11 mouse cellular contexts compared by ENCODE assay signal in the genomic region with DNA sequence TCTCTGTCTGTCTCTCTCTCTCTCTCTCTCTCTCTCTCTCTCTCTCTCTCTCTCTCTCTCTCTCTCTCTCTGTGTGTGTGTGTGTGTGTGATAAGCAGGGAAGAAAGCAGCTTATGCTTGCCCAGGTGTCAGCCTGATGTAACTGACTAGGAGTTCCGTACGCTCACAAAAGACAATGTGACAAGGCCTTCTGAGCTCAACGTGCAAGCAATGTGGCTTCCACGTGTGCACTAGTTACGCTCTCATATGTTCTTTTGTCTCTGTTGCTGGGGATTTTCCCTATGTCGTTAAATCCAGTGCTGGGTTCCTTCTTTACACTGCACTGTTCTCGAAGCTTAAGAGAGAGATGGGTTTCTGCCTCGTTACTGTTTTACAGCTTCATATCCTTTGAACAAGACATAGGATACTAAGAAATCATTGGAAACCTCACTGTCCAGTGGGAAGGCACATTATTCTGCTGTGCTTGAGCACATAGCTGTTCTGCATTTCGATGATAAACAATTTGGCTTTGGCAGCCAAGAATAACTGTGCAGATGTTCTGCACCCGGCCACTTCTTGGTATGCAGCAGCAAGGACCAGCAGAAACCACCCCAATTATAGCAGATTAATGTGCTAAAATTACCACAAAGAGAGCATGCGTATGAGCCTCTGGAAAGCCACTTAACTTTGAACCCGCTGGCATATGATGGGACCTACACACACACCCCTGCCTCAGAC.
DNase-seq lines count a peak whose midpoint lies in the region; ATAC-seq and TF ChIP-seq lines count a peak whose summit lies in the region.
"Had no signal": no experiment of that assay in that cellular context is flagged by ENCODE, and none has a peak within 500 bp of the region (broad histone marks: within the 10 kb centered on the region; RNA-seq: fewer than 3 reads in every experiment).

No protein-coding gene starts in this region.

- no peak for TF ChIP-seq CTCF in lung, embryonic 14.5 days (IDR thresholded peaks at IDR 0.05; ENCODE audit: low read depth)
- no peak for TF ChIP-seq CTCF in midbrain, postnatal 0 days (IDR thresholded peaks at IDR 0.05)

- no peak overlapping the region for H3K9ac ChIP-seq in lung, embryonic 14.5 days
- no peak overlapping the region for H3K9ac ChIP-seq in forebrain, embryonic 14.5 days (ENCODE audit: low read length)
- H3K9ac ChIP-seq in midbrain, postnatal 0 days (replicated peaks; ENCODE audit: low read length, poor library complexity, severe bottlenecking): no peak overlapping the region
- H3K9ac ChIP-seq: limb, embryonic 12.5 days had no signal

- H3K9me3 ChIP-seq in lung, embryonic 14.5 days (ENCODE audit: low read depth, low read length): no peaks in the 10 kb centered on the region
- no peaks in the 10 kb centered on the region for H3K9me3 ChIP-seq in forebrain, embryonic 14.5 days (replicated peaks; ENCODE audit: control insufficient read depth, low read length)
- H3K9me3 ChIP-seq in midbrain, postnatal 0 days (ENCODE audit: low read length): no peaks in the 10 kb centered on the region
- H3K9me3 ChIP-seq: limb, embryonic 12.5 days had no signal

- peak; percentile 53 for DNase-seq in lung, embryonic 14.5 days
- no peak for DNase-seq in lung, postnatal 36 days
- DNase-seq in forebrain, embryonic 14.5 days (ENCODE audit: low spot score): peak; percentile 40
- peak; percentile 28 for DNase-seq in midbrain, postnatal 0 days (ENCODE audit: low spot score)
- DNase-seq in layer of hippocampus, postnatal 36 days: no peak
- no peak for DNase-seq in adrenal gland, postnatal 4 days (ENCODE audit: low spot score in 2 of 2)
- no peak for DNase-seq in adrenal gland, postnatal 25 days

- no peak for ATAC-seq in lung, embryonic 14.5 days (ENCODE audit: insufficient read depth)
- peak; percentile 43 for ATAC-seq in activated CD4-positive, CD25-positive, alpha-beta regulatory T cell, adult 4 months
- ATAC-seq in forebrain, embryonic 14.5 days: 0 out of 2 replicates have a peak, but pooled peaks have one; percentile 13
- ATAC-seq in midbrain, postnatal 0 days (ENCODE audit: low FRiP score): no peak
- ATAC-seq: lung, postnatal 0 days had no signal

- no peaks in the 10 kb centered on the region for H3K4me1 ChIP-seq in lung, embryonic 14.5 days (ENCODE audit: insufficient read depth)
- H3K4me1 ChIP-seq in forebrain, embryonic 14.5 days (ENCODE audit: control insufficient read depth, insufficient read depth, low read length): peaks cover 11% of the 10 kb centered on the region
- peaks cover 13% of the 10 kb centered on the region; the same call in 1 of the 2 replicates for H3K4me1 ChIP-seq in midbrain, postnatal 0 days (ENCODE audit: insufficient read depth, low read length)
- H3K4me1 ChIP-seq: limb, embryonic 12.5 days had no signal

- no peak overlapping the region for H3K4me2 ChIP-seq in lung, embryonic 14.5 days
- H3K4me2 ChIP-seq in forebrain, embryonic 14.5 days (ENCODE audit: low read length): no peak overlapping the region
- no peak overlapping the region for H3K4me2 ChIP-seq in midbrain, postnatal 0 days (ENCODE audit: low read depth, low read length, poor library complexity, severe bottlenecking)
- H3K4me2 ChIP-seq: heart, embryonic 11.5 days; limb, embryonic 12.5 days had no signal

- H3K36me3 ChIP-seq in lung, embryonic 14.5 days (ENCODE audit: insufficient read depth): no peaks in the 10 kb centered on the region
- no peaks in the 10 kb centered on the region for H3K36me3 ChIP-seq in forebrain, embryonic 14.5 days (ENCODE audit: control insufficient read depth, insufficient read depth, low read length)
- H3K36me3 ChIP-seq in midbrain, postnatal 0 days (ENCODE audit: insufficient read depth, low read length): no peaks in the 10 kb centered on the region
- H3K36me3 ChIP-seq: limb, embryonic 12.5 days had no signal

- H3K27ac ChIP-seq in lung, embryonic 14.5 days (ENCODE audit: low read depth): no peak overlapping the region
- H3K27ac ChIP-seq in forebrain, embryonic 14.5 days (ENCODE audit: low read depth, low read length): peak overlapping the region; percentile 58; the same call in 1 of the 2 replicates
- H3K27ac ChIP-seq in midbrain, postnatal 0 days (ENCODE audit: low read depth, low read length): peak overlapping the region; percentile 1; the same call in 1 of the 2 replicates
- H3K27ac ChIP-seq: limb, embryonic 12.5 days had no signal

- no peak overlapping the region for H3K4me3 ChIP-seq in lung, embryonic 14.5 days (ENCODE audit: low read depth, low read length)
- no peak overlapping the region for H3K4me3 ChIP-seq in forebrain, embryonic 14.5 days (ENCODE audit: low read depth, low read length)
- H3K4me3 ChIP-seq in midbrain, postnatal 0 days (ENCODE audit: low read depth, low read length): no peak overlapping the region
- H3K4me3 ChIP-seq: limb, embryonic 12.5 days had no signal

- WGBS in lung, embryonic 14.5 days: 63% methylated on average over 12 of the region's 12 CpGs
- WGBS in forebrain, embryonic 14.5 days: 40% methylated on average over 12 of the region's 12 CpGs
- WGBS in midbrain, postnatal 0 days: 35% methylated on average over 12 of the region's 12 CpGs

- H3K27me3 ChIP-seq in lung, embryonic 14.5 days (ENCODE audit: insufficient read depth, low read length): no peaks in the 10 kb centered on the region
- no peaks in the 10 kb centered on the region for H3K27me3 ChIP-seq in forebrain, embryonic 14.5 days (replicated peaks; ENCODE audit: control insufficient read depth, insufficient read depth, low read length)
- no peaks in the 10 kb centered on the region for H3K27me3 ChIP-seq in midbrain, postnatal 0 days (ENCODE audit: insufficient read depth, low read length)
- H3K27me3 ChIP-seq: limb, embryonic 12.5 days had no signal

Comparison
In these comparisons a context has a peak if more than half of its experiments do, and no peak if none do; other contexts are left out.
1. DNase-seq: peak in lung, embryonic 14.5 days (single experiment), forebrain, embryonic 14.5 days (single experiment) and midbrain, postnatal 0 days (single experiment); none in lung, postnatal 36 days (single experiment), layer of hippocampus, postnatal 36 days (0 of 2), adrenal gland, postnatal 4 days (0 of 2) and adrenal gland, postnatal 25 days (single experiment).
2. ATAC-seq: peak in activated CD4-positive, CD25-positive, alpha-beta regulatory T cell, adult 4 months (single experiment) and forebrain, embryonic 14.5 days (single experiment); none in lung, embryonic 14.5 days (single experiment) and midbrain, postnatal 0 days (single experiment).